Mouse (Mus musculus) ES-E14 (cell line): Measurements from ENCODE around the gene H2-DMb1. TPM values are rescaled to one million over a fixed set of nuclear protein-coding genes. Genes with fewer than 3 reads are reported as not detected.

Source experiments
- DNase-seq: peaks from one replicate; pipeline ENCODE4 v3.0.0-alpha.2; 2013; ENCODE audit warnings: low read depth, low spot score
- H3K27ac ChIP-seq: 2 replicates; pipeline ENCODE4 v1.5.1; 2012; ENCODE audit warnings: low read depth, mild to moderate bottlenecking, low read length, moderate library complexity, mixed read lengths; ENCODE audit not compliant: poor library complexity, insufficient read depth, severe bottlenecking
- H3K36me3 ChIP-seq: 2 replicates; pipeline ENCODE4 v1.6.1; 2012; ENCODE audit warnings: mild to moderate bottlenecking, low read length, moderate library complexity, mixed read lengths; ENCODE audit not compliant: control insufficient read depth, poor library complexity, insufficient read depth, severe bottlenecking
- H3K4me1 ChIP-seq, 2 experiments: fragments of 150-350 bp in 1 of 2; sonication (generic) in 1 of 2; 2 replicates each; pipeline ENCODE4 v1.6.1; 2012; ENCODE audit warnings: low read length in 2 of 2, mild to moderate bottlenecking in 1 of 2, mixed read lengths in 1 of 2; ENCODE audit not compliant: control insufficient read depth in 2 of 2, insufficient read depth in 2 of 2, poor library complexity in 1 of 2
- H3K4me3 ChIP-seq, 2 experiments: fragments of 150-350 bp in 1 of 2; sonication (generic) in 1 of 2; 2 replicates each; pipeline ENCODE4 v1.5.1; 2012; ENCODE audit warnings: low read length in 2 of 2, low read depth in 1 of 2, mild to moderate bottlenecking in 1 of 2, mixed read lengths in 1 of 2; ENCODE audit not compliant: insufficient read depth in 1 of 2, poor library complexity in 1 of 2, severe bottlenecking in 1 of 2
- H3K9ac ChIP-seq: 2 replicates; pipeline ENCODE4 v1.6.1; 2012; ENCODE audit warnings: low read depth, mild to moderate bottlenecking, low read length, mixed read lengths; ENCODE audit not compliant: poor library complexity, insufficient read depth, severe bottlenecking
- H3K9me3 ChIP-seq: fragments of 150-350 bp; sonication (generic); 2 replicates; pipeline ENCODE4 v1.6.1; 2012; ENCODE audit warnings: low read depth, mild to moderate bottlenecking, low read length; ENCODE audit not compliant: control insufficient read depth, insufficient read depth
- CHD2 ChIP-seq: IDR thresholded peaks from 2 replicates; pipeline ENCODE4 v1.6.1; 2014; ENCODE audit warnings: mild to moderate bottlenecking, low read depth, low read length, inconsistent platforms
- HCFC1 ChIP-seq: IDR thresholded peaks from 2 replicates; pipeline ENCODE4 v1.6.1; 2012; ENCODE audit warnings: low read length, inconsistent platforms, borderline replicate concordance; ENCODE audit not compliant: insufficient read depth
- MAFK ChIP-seq: IDR thresholded peaks from 2 replicates; pipeline ENCODE4 v1.6.1; 2014; ENCODE audit warnings: mild to moderate bottlenecking, low read depth, low read length, inconsistent platforms; ENCODE audit not compliant: insufficient read depth
- ZC3H11A ChIP-seq: IDR thresholded peaks from 2 replicates; pipeline ENCODE4 v1.6.1; 2012; ENCODE audit warnings: low read depth, mild to moderate bottlenecking, inconsistent platforms, low read length, borderline replicate concordance
- ZNF384 ChIP-seq: IDR thresholded peaks from 2 replicates; pipeline ENCODE4 v1.6.1; 2012; ENCODE audit warnings: low read depth, low read length, inconsistent platforms
- in situ Hi-C, 2 experiments: fragments of 600-800 bp; cut with MboI; formaldehyde crosslinking; loops; one replicate each; pipeline ENCODE4 v1.15.1; 2025; ENCODE audit warnings: low sequenced_read_pairs in 2 of 2, inconsistent platforms in 1 of 2; ENCODE audit not compliant: unreplicated experiment in 2 of 2
- total RNA-seq: library from RNA; depleted of rRNA; stranded (reverse); fragments of 300-350 nt; gene quantifications from 2 replicates; pipeline ENCODE4 v1.2.3, GENCODE M21; 2012

The H2-DMb1 gene
- total RNA-seq, 1 experiment = 3.1 TPM

GRCm38 (mm10) chr17:34139416-34139815 lies 13.5 kb upstream of the H2-DMb1 start:
- H3K9ac ChIP-seq = peak overlapping the region; percentile 59; the same call in 1 of the 2 replicates
- in situ Hi-C loops = no loop called here

GRCm38 (mm10) chr17:34140240-34140639 lies 12.6 kb upstream of the H2-DMb1 start:
- no peaks in the 10 kb centered on the region for H3K9me3 ChIP-seq
- H3K4me1 ChIP-seq = peaks cover 2 to 4% of the 10 kb centered on the region in 2 experiments; a peak in 1 of 4 replicates
- no peak overlapping the region for H3K27ac ChIP-seq
- TF ChIP-seq HCFC1 (no peak), MAFK (no peak), ZC3H11A (no peak), CHD2 (no peak), ZNF384 (no peak)
- no peaks in the 10 kb centered on the region for H3K36me3 ChIP-seq
- in situ Hi-C loops = no loop called here
- H3K4me3 ChIP-seq = no peak overlapping the region
- H3K9ac ChIP-seq = no peak overlapping the region
- DNase-seq = no peak

More at GRCm38 (mm10) chr17:34139416-34139815, 13.5 kb upstream of the H2-DMb1 start:
- TF ChIP-seq MAFK (no peak), CHD2 (no peak), ZC3H11A (no peak), HCFC1 (no peak)
- no peaks in the 10 kb centered on the region for H3K36me3 ChIP-seq
- H3K9me3 ChIP-seq = no peaks in the 10 kb centered on the region
- H3K4me3 ChIP-seq = peak overlapping the region; percentile 36 to 41; a peak in 3 of 4 replicates
- H3K27ac ChIP-seq = no peak overlapping the region
- DNase-seq = no peak
- H3K4me1 ChIP-seq = peaks cover 2 to 4% of the 10 kb centered on the region in 2 experiments; a peak in 1 of 4 replicates

GRCm38 (mm10) chr17:34141448-34141847 lies 11.4 kb upstream of the H2-DMb1 start:
- Histone ChIP-seq H3K4me1 (peaks cover 2 to 4% of the 10 kb centered on the region in 2 experiments; a peak in 1 of 4 replicates), H3K9ac (no peak overlapping the region), H3K36me3 (no peaks in the 10 kb centered on the region), H3K27ac (no peak overlapping the region), H3K9me3 (no peaks in the 10 kb centered on the region), H3K4me3 (no peak overlapping the region)
- in situ Hi-C loops = no loop called here
- TF ChIP-seq ZNF384 = no peak
- TF ChIP-seq HCFC1 = no peak
- no peak for TF ChIP-seq ZC3H11A
- TF ChIP-seq CHD2 = no peak
- no peak for TF ChIP-seq MAFK
- DNase-seq = no peak

GRCm38 (mm10) chr17:34142456-34143010 lies 10.3 kb upstream of the H2-DMb1 start:
- Histone ChIP-seq H3K4me1 (peaks cover 0 to 3% of the 10 kb centered on the region in 2 experiments; a peak in 1 of 4 replicates), H3K9ac (no peak overlapping the region), H3K9me3 (no peaks in the 10 kb centered on the region), H3K27ac (no peak overlapping the region), H3K4me3 (no peak overlapping the region), H3K36me3 (no peaks in the 10 kb centered on the region)
- TF ChIP-seq HCFC1 (no peak), ZNF384 (no peak), CHD2 (no peak), ZC3H11A (no peak)
- DNase-seq = no peak
- in situ Hi-C loops = no loop called here

GRCm38 (mm10) chr17:34143033-34143432 lies 9.8 kb upstream of the H2-DMb1 start, which contains the start of gene H2-DMb2:
Gene H2-DMb2 (plus strand): TSS chr17:34143307.
- Histone ChIP-seq H3K9ac (no peak within 1 kb of the TSS), H3K27ac (no peak within 1 kb of the TSS)

More at GRCm38 (mm10) chr17:34143033-34143432, 9.8 kb upstream of the H2-DMb1 start, which contains the start of gene H2-DMb2:
- Histone ChIP-seq H3K9me3 (no peaks in the 10 kb centered on the region), H3K4me3 (no peak within 1 kb of the TSS), H3K36me3 (no peaks in the 10 kb centered on the region), H3K4me1 (peaks cover 0 to 2% of the 10 kb centered on the region in 2 experiments; a peak in 1 of 4 replicates)
- in situ Hi-C loops = no loop called here
- TF ChIP-seq ZNF384 (no peak), MAFK (no peak), ZC3H11A (no peak), HCFC1 (no peak), CHD2 (no peak)
- no peak for DNase-seq
